Mouse (Mus musculus) embryonic facial prominence, embryonic 11.5 days (tissue): ENCODE results near the gene Prkrip1. TPM values are rescaled to one million over a fixed set of nuclear protein-coding genes. Genes with fewer than 3 reads are reported as not detected.

ENCODE experiments used
- ATAC-seq: fragments of 200-750 bp; cut with Nextera tagmentation; replicated peaks from 2 replicates; pipeline ENCODE4 v1.8.0; 2017; ENCODE audit warnings: low read depth; ENCODE audit not compliant: insufficient number of reproducible peaks, low FRiP score, low TSS enrichment
- DNase-seq: peaks from one replicate; pipeline ENCODE4 v3.0.0-alpha.2; 2015; ENCODE audit warnings: low spot score
- H3K27ac ChIP-seq: fragments of 300-500 bp; sonication (generic); replicated peaks from 2 replicates; pipeline ENCODE4 v1.5.1; 2014; ENCODE audit warnings: mild to moderate bottlenecking, low read depth, low read length, control low read depth
- H3K27me3 ChIP-seq: fragments of 300-500 bp; sonication (generic); 2 replicates; pipeline ENCODE4 v1.6.1; 2014; ENCODE audit warnings: mild to moderate bottlenecking, low read length, moderate library complexity, mixed read lengths; ENCODE audit not compliant: control insufficient read depth, insufficient read depth
- H3K36me3 ChIP-seq: fragments of 300-500 bp; sonication (generic); replicated peaks from 2 replicates; pipeline ENCODE4 v1.6.1; 2014; ENCODE audit warnings: low read depth, mild to moderate bottlenecking, low read length, moderate library complexity, mixed read lengths; ENCODE audit not compliant: control insufficient read depth, insufficient read depth
- H3K4me1 ChIP-seq: fragments of 300-500 bp; sonication (generic); 2 replicates; pipeline ENCODE4 v1.6.1; 2014; ENCODE audit warnings: low read length, mixed read lengths; ENCODE audit not compliant: control insufficient read depth, insufficient read depth
- H3K4me2 ChIP-seq: fragments of 300-500 bp; sonication (generic); 2 replicates; pipeline ENCODE4 v1.6.1; 2014; ENCODE audit warnings: low read depth, mild to moderate bottlenecking, control low read depth, low read length, moderate library complexity
- H3K4me3 ChIP-seq: fragments of 300-500 bp; sonication (generic); 2 replicates; pipeline ENCODE4 v1.5.1; 2014; ENCODE audit warnings: low read depth, low read length, control low read depth
- H3K9ac ChIP-seq: fragments of 300-500 bp; sonication (generic); replicated peaks from 2 replicates; pipeline ENCODE4 v1.6.1; 2014; ENCODE audit warnings: mild to moderate bottlenecking, control low read depth, low read length
- H3K9me3 ChIP-seq: fragments of 300-500 bp; sonication (generic); replicated peaks from 2 replicates; pipeline ENCODE4 v1.6.1; 2016; ENCODE audit warnings: mild to moderate bottlenecking, low read length, inconsistent platforms, mixed read lengths; ENCODE audit not compliant: control insufficient read depth
- WGBS: fragments of 180-500 bp; shearing (Covaris S2); extraction: QIAGEN DNeasy Blood & Tissue Kit; methylation state at CpG from one replicate; pipeline ENCODE4 v1.1.7; 2014; 5-methylcytosine and 5-hydroxymethylcytosine counted together
- polyA plus RNA-seq: library from polyadenylated mRNA; unstranded; fragments of >200 nt; fragmentation: Nextera tagmentation; extraction: Ambion mirVana; gene quantifications from 2 replicates; pipeline ENCODE4 v1.2.1, GENCODE M21; 2014

The Prkrip1 gene
- 70.7 and 75.6 TPM in 2 replicates for polyA plus RNA-seq

DNA sequence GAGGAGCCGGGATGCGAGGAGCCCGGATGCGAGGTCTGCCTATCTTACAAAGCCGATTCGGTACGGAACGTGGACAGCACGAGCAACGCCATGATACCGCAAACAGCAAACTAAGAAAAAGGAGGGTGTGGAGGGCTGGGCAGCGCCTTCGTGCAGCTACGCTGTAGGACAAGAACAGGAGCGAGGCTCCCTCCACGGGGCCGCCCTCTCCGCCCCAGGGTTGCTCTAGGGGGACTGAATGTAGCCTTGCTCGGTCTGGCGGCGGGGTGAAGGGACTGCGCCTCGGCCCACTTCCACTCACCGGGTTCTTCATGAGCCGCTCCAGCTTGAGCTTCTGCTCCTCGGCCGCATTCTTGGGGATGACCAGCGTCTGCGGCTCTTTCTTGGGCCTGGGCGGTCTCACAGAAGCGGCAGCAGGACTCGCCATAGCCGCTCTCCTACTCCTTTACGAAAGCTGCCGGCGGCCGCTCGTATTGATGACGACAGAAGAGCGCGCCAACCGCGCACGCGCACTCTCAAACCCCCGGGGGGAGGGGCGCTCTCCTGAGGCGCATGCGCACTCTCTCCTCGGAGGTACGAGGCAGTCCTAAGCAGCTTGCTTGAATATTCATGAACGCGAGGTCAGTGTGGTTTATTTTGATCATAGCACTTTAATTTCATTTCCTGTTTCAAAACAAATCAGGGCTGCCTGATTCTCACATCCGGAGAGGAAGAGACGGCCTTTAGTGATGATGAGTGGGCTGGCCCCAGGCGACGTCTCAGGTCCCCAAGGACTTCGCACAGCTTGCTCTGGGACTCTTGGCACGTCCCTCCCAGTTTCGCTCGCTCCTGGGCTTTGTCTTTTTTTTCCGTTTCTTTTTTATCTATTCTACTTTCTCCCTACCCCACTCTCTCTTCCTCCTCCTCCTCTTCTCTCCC, at the start of gene Prkrip1:
Prkrip1 (minus strand) TSS at position 490 of the 918 bp plus-strand sequence.
- Histone ChIP-seq H3K4me2 (peak within 1 kb of the TSS; percentile 72), H3K27ac (peak within 1 kb of the TSS; percentile 41; the same call in 1 of the 2 replicates), H3K27me3 (no peaks in the 10 kb centered on the region), H3K9me3 (no peaks in the 10 kb centered on the region; the same call in 1 of the 2 replicates), H3K4me1 (no peaks in the 10 kb centered on the region), H3K9ac (peak within 1 kb of the TSS; percentile 90), H3K4me3 (peak within 1 kb of the TSS; percentile 99), H3K36me3 (peaks cover 12% of the 10 kb centered on the region)
- WGBS = under 1% methylated on average over 62 of the region's 62 CpGs
- peak; percentile 97 for DNase-seq
- peak; percentile 80 for ATAC-seq

GRCm38 (mm10) chr5:136248441-136248840, 49.7 kb upstream of the Prkrip1 start:
- H3K9ac ChIP-seq = no peak overlapping the region
- H3K27me3 ChIP-seq = no peaks in the 10 kb centered on the region
- H3K9me3 ChIP-seq = no peaks in the 10 kb centered on the region
- H3K36me3 ChIP-seq = no peaks in the 10 kb centered on the region
- no peak overlapping the region for H3K4me3 ChIP-seq
- DNase-seq (no peak), ATAC-seq (no peak)
- no peak overlapping the region for H3K27ac ChIP-seq
- no peak overlapping the region for H3K4me2 ChIP-seq
- 62% methylated on average over 6 of the region's 6 CpGs for WGBS
- H3K4me1 ChIP-seq = no peaks in the 10 kb centered on the region

DNA sequence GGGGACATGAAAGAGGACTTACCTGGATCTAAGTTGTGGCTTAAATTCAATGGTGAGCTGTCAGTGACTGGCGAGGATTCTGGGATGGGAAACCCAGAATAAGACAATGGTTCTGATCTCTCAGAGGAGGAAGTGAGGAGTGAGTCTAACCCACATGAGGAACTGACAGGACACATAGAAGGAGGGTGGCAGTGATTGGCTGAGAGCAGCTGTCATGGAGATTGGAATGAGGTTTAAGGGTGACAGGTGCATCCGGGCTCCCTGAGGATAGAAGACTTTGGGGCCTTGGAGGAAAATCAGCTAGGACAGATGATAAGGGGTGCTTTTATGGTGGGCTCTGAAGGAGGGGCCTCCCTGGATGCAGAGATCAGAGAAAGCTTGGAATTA, 47.7 kb upstream of the Prkrip1 start, which contains the start of gene Sh2b2:
Sh2b2 (minus strand) TSS at position 105 of the 387 bp plus-strand sequence.
- Histone ChIP-seq H3K4me1 (no peaks in the 10 kb centered on the region), H3K27me3 (no peaks in the 10 kb centered on the region), H3K4me2 (peak within 1 kb of the TSS; percentile 95), H3K27ac (no peak within 1 kb of the TSS), H3K36me3 (no peaks in the 10 kb centered on the region), H3K9ac (no peak within 1 kb of the TSS; the same call in 1 of the 2 replicates), H3K4me3 (peak within 1 kb of the TSS; percentile 82), H3K9me3 (no peaks in the 10 kb centered on the region)
- DNase-seq (no peak), ATAC-seq (no peak)
- WGBS = 90% methylated on average over 2 of the region's 2 CpGs

- no peak overlapping the region; the same call in 1 of the 2 replicates for H3K27ac ChIP-seq
- 9% methylated on average over 15 of the region's 15 CpGs for WGBS
- H3K4me1 ChIP-seq = no peaks in the 10 kb centered on the region
- H3K36me3 ChIP-seq = no peaks in the 10 kb centered on the region
- peak overlapping the region; percentile 82 for H3K4me3 ChIP-seq
- ATAC-seq (peak; percentile 1; the same call in 1 of the 2 replicates), DNase-seq (no peak)
- peak overlapping the region; percentile 84 for H3K9ac ChIP-seq
- peak overlapping the region; percentile 95 for H3K4me2 ChIP-seq
- no peaks in the 10 kb centered on the region for H3K27me3 ChIP-seq
- H3K9me3 ChIP-seq = no peaks in the 10 kb centered on the region
These were observed 47.0 kb upstream of the Prkrip1 start for GRCm38 (mm10) chr5:136245541-136246451.

GRCm38 (mm10) chr5:136244762-136245540, 46.2 kb upstream of the Prkrip1 start:
- Histone ChIP-seq H3K4me3 (peak overlapping the region; percentile 82), H3K4me2 (peak overlapping the region; percentile 95), H3K9me3 (no peaks in the 10 kb centered on the region), H3K27ac (peak overlapping the region; percentile 67), H3K4me1 (no peaks in the 10 kb centered on the region), H3K36me3 (no peaks in the 10 kb centered on the region), H3K9ac (peak overlapping the region; percentile 84), H3K27me3 (no peaks in the 10 kb centered on the region)
- WGBS = under 1% methylated on average over 51 of the region's 57 CpGs
- DNase-seq (peak; percentile 90), ATAC-seq (peak; percentile 69)

DNA sequence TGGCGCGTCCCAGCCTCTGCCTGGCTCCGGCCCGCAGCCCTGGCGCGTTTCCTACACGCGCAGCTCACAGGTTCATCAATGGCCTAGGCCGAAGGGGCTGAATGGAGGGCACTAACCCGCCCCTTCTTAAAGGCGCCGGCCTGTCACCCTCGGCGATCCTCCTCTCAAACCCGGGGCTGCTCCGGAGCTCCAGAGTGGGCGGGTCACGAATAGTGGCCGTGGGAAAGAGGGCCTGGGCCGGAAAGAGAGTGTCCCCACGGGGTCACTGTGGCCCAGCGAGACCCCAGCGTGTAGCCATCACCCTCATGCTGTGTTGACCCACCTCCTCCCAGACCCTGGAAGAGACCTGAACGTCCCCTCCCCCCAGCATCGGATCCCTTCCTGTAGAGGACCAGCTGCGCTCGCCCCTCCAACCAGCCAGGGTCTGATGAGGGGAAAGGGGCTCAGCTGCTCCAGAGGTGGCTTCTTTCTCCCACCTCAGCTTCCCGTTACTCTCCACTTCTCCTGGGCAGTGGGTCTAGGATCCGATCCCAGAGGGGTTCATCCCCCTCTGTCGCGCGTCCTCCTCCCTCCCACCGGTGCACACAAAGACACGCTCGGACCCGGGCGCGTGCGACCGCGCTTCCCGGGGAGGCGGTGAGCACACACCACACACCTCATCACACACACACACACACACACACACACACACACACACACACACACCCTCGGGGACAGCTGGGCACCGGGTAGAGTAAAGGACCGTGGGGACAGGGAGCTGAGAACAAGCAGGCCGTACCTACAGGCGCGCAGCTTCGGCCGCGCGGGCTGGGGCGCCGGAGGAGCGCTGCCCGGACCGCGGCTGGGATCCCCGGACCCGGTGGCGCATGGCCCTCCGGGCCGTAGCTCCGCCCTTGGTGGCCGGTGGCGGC, 45.3 kb upstream of the Prkrip1 start:
- Histone ChIP-seq H3K4me3 (peak overlapping the region; percentile 82), H3K9ac (peak overlapping the region; percentile 84), H3K27ac (peak overlapping the region; percentile 67), H3K4me2 (peak overlapping the region; percentile 95), H3K4me1 (no peaks in the 10 kb centered on the region), H3K27me3 (no peaks in the 10 kb centered on the region), H3K9me3 (no peaks in the 10 kb centered on the region), H3K36me3 (no peaks in the 10 kb centered on the region)
- under 1% methylated on average over 63 of the region's 67 CpGs for WGBS
- ATAC-seq = peak; percentile 27
- DNase-seq = peak; percentile 63
